Mouse (Mus musculus) A20 (cell line): ENCODE measurements at regions not wholly inside any gene's neighbourhood (a gene's known extent, or its start where the extent isn't known, plus 50 kb on each side); places are given as distances from the start of the nearest gene placed in this dataset.
"Not testable (repeated sequence)": the region's sequence is repeated elsewhere in the genome, so short reads cannot be mapped to it uniquely, and the experiment has no call there.

Experiments
- DNase-seq: peaks from one replicate; pipeline ENCODE4 v3.0.0-alpha.2; 2011; ENCODE audit warnings: low read depth, low spot score

DNA sequence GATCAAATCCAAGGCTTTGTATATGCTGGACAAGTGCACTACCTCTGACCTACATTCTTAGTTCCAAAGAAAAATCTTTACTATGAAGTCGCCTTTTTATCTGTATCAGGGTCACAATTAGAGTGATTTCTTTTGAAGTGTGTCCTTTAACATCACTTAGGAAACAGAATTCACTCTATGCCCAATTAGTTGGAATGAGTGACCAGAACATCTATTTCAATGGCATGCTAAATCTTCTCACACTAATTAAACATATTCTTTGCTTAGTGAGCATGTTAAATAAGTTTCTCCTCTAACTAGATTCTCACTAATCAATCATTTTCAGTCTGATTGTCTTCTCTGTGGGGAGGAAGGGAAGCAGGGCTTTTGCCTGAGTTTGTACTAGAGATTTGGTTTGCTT is 84.9 kb downstream of the Arl6ip6 start:
- no peak for DNase-seq

DNA sequence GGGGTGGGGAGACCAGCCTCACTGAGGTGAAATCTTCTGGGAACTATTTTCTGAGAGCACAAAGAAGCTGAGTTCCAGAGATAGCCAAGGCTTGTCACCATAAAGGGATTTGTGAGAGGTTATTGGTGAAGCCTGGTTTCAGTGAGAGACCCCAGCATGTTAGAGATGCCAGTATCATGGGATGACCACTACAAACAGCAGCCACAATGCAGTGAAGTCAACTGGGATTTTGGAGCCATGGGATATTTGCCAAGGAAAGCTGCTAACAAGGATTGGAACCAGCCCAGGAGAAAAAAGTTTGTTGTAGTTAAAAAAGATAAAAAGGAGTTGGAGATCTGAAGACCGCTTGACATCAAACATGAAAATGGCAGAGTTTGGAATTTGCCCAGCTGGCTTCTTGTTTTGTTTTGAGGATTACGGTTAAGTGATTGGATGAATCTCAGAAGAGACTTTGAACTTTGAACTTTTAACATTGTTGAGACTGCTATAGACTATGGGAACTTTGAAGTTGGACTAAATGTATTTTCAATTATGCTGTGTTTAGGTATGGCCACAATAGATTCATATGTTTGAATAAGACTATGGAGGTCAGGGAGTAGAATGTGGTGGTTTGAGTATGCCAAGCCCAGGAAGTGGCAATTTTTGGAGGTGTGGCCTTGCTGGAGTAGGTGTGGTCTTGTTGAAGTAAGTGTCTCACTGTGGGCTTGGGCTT is 110.3 kb downstream of the Arl6ip6 start:
- no peak for DNase-seq

DNA sequence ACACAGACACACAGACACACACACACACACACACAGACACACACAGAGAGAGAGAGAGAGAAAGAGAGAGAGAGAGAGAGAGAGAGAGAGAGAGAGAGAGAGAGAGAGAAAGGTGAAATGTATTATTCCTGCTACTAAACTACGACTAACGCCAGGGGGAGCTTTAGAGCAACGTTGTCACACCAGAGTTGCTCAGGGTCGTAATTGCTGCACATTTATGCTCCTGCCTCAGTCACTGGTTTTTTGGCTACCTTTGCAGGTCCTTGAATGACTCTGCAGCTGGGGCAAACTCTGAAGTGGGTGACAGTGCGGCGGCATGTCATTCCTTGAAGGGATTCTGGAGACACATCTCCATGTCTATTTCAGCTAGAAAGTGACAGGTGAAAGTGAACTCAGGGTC is 139.2 kb downstream of the Arl6ip6 start:
- peak; percentile 10 for DNase-seq

DNA sequence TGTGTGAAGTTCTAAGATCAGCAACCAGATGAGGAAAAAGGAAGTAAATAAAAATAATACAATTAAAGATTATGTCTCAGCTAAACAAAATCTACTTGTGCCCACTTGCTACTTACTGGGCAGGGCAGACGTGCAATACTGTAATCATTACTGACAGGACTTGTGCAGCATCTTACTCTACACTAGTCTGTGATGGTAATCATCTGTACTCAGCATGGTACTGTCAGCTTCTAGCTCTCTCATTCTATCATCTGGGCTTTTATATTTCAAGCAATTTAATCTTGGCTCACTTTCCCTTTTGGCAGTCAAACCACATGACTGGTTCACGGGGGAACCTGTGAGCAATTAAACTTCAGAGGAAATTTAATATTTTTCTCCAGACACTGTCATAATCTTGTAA is 167.5 kb downstream of the Arl6ip6 start:
- DNase-seq = no peak

DNA sequence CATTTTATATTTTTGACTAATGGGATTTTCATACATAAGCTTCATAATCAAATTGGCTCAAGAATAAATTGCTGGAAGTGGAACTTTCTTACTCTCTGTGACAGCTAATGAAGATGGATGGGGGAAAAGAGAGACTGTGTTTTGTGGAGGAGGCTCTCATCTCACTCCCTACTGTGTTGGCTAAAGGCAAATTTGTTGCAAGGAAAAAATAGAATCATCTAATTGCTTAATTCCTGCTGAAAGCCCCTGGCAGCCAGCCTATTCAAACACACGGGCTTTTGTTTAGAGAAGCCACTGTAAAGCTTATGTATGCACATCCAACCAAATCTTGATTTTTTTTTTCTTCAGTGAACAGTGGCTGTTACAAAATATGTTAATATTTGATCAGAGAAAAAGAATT is 190.8 kb downstream of the Arl6ip6 start:
- no peak for DNase-seq

DNA sequence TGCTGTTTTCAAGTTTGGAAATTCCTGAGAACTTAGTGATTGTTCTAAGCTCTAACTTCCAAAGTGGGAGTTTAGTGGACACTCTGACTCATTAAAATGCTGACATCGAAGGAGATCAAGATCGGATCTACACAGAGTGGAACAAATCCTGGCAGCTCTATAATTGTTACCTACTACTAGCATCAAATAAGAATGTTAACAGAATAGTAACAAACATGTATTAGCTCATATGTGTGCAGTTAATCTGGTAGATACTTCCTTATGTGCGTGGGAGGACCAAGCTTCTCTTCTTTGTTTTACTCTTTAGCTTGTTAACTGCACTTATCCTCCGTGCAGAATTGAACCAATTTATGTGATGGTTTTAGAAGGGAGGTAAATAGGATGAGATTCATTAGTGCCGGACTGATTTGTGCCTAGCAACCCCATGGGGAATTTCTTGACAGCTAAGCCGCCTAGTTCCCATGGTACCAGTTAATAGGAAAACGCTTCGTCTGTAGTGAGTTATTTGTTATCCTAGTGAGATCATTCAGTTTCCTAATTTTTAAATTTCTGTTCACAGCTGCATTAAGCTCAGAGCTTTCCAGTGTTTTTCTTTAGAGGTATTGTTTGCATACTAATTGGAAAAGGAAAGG is 193.1 kb downstream of the Arl6ip6 start:
- DNase-seq = no peak

DNA sequence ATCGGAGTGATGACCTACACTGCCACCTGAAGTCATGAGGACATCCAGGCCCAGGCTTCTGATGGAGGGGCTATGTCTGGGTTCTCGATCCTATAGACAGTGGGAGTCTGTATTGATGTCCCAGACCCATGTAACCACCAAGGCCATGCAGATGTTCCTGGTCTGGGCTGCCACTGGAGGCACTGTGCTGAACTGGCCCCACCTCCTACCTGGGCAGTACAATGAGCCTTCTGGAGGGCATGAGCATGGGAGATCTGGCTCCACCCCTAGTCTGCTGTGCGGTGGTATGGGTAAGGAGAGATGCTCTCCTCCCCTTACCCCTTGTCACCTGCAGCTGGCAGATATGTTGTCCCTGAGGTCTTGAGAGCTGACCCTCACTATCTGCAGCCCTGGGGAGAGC is 197.1 kb downstream of the Arl6ip6 start:
- no peak for DNase-seq

DNA sequence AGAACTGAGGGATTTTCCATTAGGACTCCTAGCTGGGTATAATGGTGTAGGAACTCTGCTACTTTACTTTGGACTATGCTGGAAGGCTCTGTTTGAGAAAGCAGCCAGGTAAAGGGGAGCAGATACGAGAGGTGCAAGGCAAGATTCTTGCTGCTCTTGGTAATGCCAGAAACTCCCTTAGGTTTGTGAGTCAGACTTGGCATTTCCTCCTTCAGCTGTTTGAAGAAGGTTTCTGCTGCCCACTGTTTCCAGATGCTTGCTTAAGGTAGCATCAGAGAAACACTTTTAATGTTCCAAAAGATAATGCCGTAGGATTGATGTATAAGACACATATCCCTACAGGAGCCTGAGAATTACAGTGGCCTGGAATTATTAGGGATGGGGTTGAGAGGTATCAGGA is 222.9 kb downstream of the Arl6ip6 start:
- no peak for DNase-seq

DNA sequence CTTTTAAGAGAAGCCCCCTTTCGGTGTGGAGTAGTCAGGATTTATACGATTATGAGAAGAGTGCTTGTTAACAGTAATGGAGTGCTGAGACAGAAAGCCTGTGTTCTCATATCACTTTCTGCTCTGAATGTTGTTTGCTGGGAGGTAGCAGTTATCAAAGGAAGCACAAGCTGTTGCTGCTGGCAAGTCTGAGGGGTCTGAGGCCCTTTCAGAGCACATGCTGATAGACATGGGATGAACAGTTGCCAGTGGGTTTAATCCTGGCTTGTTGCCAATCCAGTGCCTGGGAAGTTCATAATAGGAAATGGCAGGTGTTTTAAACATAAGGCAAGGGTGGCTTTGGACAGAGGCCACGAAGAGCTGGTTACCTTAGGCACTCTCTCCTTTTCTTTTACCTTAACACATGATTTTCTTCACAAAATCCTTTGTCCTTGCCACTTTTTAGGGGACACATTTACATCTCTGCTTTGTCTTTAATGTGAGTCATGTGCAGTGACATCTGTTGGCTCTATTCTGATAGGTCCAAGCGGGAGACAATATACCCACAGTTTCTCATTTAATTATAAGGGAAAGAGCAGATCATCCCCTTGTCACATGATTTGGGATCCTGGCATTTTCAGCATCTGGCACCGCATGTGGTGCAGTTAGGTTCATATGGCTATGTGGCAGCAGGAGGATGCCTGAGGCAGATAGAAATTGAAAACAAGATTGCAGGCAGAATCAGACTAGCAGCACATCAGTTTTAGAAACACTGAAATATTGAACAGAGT is 245.7 kb downstream of the Arl6ip6 start:
- DNase-seq = no peak

DNA sequence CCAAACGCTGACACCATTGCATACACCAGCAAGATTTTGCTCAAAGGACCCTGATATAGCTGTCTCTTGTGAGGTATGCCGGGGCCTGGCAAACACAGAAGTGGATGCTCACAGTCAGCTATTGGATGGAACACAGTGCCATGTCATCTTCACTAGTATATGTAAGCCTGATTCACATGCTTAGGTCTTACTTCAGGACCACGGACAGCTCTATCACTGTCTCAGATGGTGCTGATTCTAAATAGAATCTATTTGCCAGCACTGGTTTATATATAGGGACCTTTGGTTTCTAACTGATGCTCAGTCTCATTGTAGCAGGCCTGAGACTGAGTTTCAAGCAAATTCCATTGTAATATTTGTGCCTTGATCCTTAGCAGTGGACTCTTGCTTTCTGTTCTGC is 248.8 kb downstream of the Arl6ip6 start:
- peak; percentile 5 for DNase-seq

DNA sequence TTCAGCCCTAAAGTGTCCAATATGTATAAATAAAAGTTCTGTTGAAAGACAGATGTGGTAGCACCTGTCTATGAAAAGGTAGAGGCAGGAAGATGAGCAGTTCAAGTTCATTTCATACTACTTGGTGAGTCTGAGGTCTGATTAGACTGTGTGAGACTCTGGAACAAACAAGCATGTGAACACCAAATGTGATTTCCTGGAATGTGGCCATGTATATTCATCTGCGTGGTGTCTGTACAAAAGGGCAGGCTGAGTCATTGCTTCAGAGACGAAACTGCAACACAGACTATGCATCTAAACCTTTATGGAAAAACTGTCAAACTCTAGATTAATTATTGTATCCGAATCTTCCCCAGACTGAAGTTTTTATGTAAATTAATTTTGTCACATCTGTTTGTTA is 268.7 kb downstream of the Arl6ip6 start:
- no peak for DNase-seq

DNA sequence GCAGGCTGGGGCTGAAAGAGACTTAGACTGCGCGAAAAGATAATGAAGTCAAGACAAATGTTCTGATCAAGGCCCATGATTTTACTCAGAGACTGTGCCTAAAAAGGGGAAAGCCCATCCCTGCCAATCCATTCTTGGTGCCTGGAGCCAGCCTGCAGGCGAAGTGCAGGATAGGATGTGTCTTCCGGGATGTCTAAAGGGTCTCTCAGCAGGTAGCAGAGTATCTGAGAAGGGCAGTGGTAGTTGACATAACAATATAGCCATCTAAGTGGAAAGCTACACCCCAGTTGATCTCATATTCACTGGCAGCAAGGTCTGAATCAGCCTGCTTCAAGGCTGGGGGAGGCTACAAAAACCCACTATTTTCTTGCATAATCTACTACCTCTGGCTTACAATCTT is 282.9 kb downstream of the Arl6ip6 start:
- DNase-seq = no peak

DNA sequence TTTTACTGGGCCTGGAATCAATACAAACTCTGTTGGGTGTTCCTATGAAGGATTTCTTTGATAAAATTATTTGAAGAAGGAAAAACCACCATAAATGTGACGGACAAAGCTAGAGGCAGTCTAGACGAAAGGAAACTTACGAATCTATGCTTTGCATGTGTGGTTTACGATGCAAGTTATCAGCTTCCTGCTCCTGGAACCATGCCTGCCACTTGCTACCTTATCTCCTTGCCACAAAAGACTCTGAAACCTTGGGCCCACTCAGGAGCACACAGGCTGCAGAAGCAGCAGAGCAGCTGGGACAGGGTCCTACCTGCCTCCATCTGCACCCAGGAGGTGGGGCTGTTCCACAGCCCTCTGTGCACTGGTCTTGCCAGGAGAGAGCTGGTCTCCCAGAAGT is 287.5 kb downstream of the Arl6ip6 start:
- DNase-seq = not testable (repeated sequence)

DNA sequence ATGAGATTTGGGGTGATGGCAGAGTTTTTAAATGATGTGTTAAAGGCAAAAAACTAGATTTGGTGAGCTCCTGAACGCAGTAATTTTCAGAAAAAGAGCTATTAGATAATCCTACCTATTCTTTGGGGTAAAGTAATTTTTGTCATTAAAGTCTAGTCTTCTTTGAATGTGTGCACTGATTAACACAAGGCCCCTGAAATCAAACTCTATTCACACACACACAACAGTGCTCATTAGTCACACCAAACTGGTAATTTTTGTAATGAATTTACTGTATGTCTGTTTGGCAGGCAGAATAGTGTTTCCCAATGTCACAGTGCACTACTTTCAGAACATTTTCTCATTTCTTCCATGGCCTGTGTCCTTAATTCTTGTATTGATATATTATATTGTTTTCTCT is 296.8 kb downstream of the Arl6ip6 start:
- no peak for DNase-seq

DNA sequence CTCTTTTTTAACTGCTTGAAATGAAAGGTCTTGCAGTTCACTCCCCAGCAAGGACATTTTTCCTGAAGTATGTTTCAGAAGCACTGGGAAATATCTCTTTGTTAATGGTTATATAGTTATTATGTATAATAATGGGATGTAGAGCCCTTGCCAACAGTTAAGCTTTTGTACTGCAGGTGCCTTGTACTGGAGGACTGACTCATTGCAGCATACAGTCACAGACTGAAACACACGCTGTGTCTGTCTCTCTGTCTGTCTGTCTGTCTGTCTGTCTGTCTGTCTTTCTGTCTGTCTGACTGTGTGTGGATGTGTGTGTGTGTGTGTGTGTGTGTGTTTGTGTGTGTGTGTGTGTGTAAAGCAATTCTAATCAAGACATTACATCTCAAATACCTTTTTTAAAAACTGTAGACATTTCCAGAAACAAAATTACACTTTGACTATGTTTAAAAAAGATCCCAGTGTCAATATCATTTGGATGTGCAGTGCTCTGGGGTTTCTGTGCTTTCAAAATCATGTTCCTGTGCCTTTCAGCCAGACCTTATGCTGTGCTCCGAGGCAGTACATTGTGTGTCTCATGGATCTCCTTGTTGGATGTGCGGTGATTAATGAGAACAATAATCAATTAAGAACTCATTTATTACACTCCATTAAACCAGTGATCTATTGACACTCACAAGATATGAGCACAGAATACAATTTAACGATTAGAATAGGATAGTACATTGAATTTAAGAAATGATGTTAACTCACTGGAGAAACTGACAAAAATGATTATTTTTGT is 299.5 kb downstream of the Arl6ip6 start:
- no peak for DNase-seq

DNA sequence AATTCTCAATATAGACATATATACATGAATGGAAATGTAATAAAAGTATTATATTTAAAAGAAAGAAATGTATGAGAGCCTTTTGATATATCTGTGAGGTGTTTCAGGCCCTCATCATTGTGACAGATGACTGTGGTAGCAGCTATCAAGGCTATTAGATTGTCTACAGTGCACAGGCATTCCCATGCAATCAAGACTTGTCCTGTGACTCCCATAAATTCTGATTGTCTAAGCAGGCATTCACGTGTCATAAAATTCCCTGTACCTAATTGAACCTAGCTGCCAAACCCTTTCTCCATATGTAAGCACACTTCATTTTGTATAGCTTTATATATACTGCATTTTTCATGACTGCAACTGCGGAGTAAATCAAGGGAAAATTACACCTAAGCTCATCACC is 301.3 kb downstream of the Arl6ip6 start:
- DNase-seq = no peak

DNA sequence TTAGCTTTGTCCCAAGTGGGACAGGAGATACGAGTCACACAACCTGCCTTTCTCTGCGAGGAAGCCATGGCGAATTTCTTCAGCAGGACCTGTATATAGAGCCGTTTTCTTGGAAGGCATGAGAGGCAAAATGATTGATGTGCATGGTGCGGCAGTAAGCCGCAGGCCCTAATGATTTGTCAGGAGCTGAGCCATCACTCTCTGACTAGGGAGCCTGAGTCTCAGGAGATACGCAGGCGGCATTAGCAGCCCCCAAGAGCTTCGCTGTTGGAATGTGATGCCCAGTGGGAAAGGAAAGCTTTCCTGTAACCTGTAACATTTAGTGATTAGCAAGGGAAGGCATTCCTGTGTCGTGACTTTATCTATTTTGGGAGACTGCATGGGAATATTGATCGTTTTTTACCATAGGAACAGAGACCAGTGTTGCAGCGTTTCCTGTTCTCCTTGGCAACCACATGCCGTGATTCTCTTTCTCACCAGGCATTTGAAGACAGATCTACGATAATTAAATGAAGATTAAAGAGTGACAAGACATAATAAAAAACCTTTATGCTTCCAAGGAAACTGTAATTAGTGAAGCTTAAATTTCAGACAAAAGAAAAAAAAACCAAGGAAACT is 310.2 kb downstream of the Arl6ip6 start:
- no peak for DNase-seq

DNA sequence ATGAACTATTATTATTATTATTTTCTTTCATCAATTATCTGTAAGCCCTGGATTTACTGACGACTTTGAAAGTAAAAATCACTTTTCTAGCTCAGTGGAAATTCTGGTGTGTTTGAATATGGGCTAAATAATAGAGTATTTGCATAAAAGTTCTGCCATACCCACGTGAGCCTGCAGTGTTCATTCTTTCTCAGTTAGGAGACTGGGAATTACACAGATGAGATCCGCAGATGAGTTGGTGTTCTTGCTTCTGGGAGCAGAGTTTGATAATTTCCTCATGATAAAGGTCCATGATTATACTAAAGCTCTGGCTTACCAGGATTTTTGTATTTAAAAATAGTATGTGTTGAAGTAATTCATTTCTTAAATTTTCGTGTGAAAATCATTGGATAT is 310.7 kb downstream of the Arl6ip6 start:
- no peak for DNase-seq

DNA sequence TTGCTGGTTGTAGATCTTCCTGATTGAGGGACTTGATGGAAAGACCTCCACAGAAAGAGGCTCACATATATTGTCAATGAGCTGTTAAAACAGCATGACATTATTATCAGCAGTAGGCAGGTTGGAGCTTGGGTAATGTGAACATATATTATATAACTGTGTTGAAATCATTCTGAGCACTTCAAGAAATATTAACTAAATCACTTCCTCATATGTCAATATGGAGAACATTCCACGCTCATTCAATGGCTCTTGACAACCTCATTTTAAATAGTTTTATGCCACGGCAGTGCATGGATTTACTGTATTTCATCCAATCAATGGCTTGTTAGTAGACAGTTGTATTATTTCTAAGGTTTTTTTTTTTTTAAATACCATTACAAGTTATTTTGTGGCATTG is 350.6 kb downstream of the Arl6ip6 start:
- DNase-seq = no peak

DNA sequence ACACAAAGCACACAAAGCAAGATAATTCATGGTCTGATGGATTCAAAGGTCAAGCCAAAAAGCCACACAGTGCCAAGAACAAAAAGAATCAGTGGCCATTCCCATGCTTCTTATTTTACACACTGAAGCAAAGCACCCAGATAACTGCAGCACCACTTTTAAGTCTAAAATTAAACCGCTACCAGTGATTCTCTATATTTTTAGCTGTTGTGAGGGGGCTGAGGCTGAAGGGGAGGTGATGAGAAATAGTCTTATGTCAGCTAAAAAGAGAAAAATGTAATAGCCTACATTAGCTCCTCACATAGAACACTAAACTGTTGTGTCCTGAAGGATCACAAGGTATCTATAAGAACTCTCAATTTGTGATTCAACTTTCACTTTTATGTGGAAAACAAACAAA is 382.5 kb downstream of the Arl6ip6 start:
- no peak for DNase-seq

DNA sequence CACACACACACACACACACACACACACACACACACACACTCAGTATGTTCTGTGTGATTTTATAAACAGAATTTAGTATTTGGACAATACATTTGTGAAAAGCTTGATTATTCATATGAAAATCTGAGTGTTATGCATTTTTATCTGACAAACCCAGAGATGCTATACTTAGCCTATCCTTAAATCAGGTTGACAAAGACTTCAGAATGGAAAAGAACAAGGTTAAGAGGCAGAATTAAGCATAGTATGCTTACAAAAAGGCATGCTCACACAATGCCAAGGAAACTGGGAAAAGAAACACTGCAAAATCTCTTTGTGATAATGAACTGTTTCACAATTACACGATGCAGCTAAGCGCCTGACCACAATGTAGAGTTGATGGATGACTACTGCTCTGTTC is 414.3 kb downstream of the Arl6ip6 start:
- no peak for DNase-seq

DNA sequence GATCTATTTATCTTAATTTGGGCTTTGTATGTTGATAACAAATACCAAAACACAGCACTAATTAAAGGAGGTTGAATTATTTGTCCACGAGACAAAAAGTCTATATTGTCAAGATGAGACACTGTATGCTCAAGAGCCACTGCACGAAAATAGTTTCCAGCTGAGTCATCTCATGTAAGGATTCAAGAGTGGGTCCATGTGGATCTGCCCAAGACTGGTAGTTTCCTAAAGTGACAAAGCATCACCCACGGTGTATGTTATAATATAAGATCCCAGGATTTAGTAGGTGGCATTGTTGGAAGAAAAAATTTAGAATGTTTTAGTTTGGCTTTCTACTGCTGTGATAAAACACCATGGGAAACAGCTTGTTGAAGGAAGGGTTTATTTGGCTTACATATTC is 428.2 kb downstream of the Arl6ip6 start:
- no peak for DNase-seq
